Mouse (Mus musculus): Measurements from ENCODE around the gene Ano9.

The Ano9 gene

GRCm38 (mm10) chr7:141061269-141061692, 56.3 kb downstream of the Ano9 start:
- DNase-seq: no peak

GRCm38 (mm10) chr7:141060426-141061242, 57.0 kb downstream of the Ano9 start, which contains the start of gene B4galnt4:
Gene B4galnt4, plus strand, starts transcription at chr7:141061104.
- DNase-seq: peak; percentile 68

- no peak for DNase-seq
Observed at GRCm38 (mm10) chr7:141059929-141060328, 57.7 kb downstream of the Ano9 start.

GRCm38 (mm10) chr7:141058601-141059341, 58.8 kb downstream of the Ano9 start:
- no peak for DNase-seq

- DNase-seq: no peak
Observed at GRCm38 (mm10) chr7:141057541-141057940, 60.1 kb downstream of the Ano9 start.

- no peak for DNase-seq
Observed at GRCm38 (mm10) chr7:141056976-141057375, 60.6 kb downstream of the Ano9 start.

GRCm38 (mm10) chr7:141055785-141056184, 61.8 kb downstream of the Ano9 start:
- no peak for DNase-seq

- no peak for DNase-seq
Observed at GRCm38 (mm10) chr7:141052421-141052820, 65.2 kb downstream of the Ano9 start.

GRCm38 (mm10) chr7:141052016-141052415, 65.6 kb downstream of the Ano9 start:
- no peak for DNase-seq
